Mouse (Mus musculus): ENCODE data around the gene Mall. TPM values are rescaled to one million over a fixed set of nuclear protein-coding genes. Genes with fewer than 3 reads are reported as not detected.

The Mall gene
- polyA plus RNA-seq, 1 experiment from 2014 or later: 7.5 TPM

DNA sequence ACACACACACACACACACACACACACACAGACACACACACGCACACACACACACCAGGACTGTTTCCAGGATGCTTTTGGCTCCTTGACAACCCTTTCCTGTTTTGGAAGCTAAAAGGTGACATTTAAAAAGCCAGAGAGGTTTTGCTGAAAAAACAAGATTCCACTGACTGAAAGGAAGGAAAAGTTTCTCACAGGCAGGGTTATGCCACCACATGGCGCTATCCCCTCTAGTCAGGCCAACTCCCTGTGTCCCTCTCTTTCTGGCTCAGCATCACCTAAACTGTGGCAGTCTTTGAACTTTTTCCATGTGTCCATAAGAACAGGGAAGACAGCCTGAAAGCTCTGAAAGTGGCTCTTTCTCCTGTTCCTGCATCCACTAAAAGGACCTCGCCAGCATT is 8.2 kb upstream of the Mall start:
- Histone ChIP-seq H3K27ac (ENCODE audit: low read depth) (no peak overlapping the region), H3K27me3 (replicated peaks; ENCODE audit: control insufficient read depth, insufficient read depth, low read length) (no peaks in the 10 kb centered on the region), H3K36me3 (ENCODE audit: control insufficient read depth, insufficient read depth, low read length) (0 out of 2 replicates have a peak, but pooled peaks cover 7% of the 10 kb centered on the region), H3K4me2 (ENCODE audit: low read length) (no peak overlapping the region), H3K4me1 (replicated peaks; ENCODE audit: control insufficient read depth, insufficient read depth, low read length) (no peaks in the 10 kb centered on the region), H3K4me3 (ENCODE audit: low read depth, low read length) (no peak overlapping the region), H3K9ac (ENCODE audit: low read length) (no peak overlapping the region), H3K9me3 (ENCODE audit: control insufficient read depth, low read length) (no peaks in the 10 kb centered on the region)
- no peak for ATAC-seq (replicated peaks; ENCODE audit: low FRiP score, low TSS enrichment, low read depth)
- no peak for DNase-seq (ENCODE audit: low spot score)
- 73% methylated on average over 3 of the region's 3 CpGs for WGBS

DNA sequence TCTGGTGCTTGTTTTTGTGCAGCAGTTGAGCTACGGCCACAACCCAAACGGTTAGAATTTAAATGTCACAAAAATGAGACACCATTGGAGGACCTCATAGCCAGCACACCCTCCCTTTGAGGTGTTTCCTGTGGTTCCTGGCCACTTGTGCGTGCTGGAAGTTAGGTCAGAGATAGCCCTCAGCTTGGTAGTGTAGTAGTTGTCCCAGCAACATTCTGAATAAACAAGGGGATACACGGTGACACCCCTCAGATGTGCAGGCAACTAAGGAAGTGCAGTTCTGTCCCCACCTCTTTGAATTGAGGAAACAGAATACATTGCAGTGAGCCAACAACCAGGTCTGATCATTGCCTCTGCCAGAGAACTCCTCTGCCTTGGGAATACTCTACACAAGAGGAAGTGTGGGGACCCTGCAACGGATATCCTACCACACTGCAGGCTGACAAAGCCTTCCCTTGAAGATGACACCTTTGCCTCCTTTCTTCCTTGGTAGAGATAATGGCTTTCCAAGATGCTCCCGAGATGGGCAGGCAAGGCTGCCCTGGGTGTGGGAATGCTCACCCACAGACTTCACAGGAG is 7.0 kb upstream of the Mall start:
- H3K4me1 ChIP-seq (replicated peaks; ENCODE audit: control insufficient read depth, insufficient read depth, low read length): no peaks in the 10 kb centered on the region
- DNase-seq (ENCODE audit: low spot score) (no peak), ATAC-seq (replicated peaks; ENCODE audit: low FRiP score, low TSS enrichment, low read depth) (no peak)
- no peak overlapping the region for H3K9ac ChIP-seq (ENCODE audit: low read length)
- no peak overlapping the region for H3K4me3 ChIP-seq (ENCODE audit: low read depth, low read length)
- no peaks in the 10 kb centered on the region for H3K9me3 ChIP-seq (ENCODE audit: control insufficient read depth, low read length)
- H3K4me2 ChIP-seq (ENCODE audit: low read length): no peak overlapping the region
- WGBS: 84% methylated on average over 6 of the region's 6 CpGs
- no peaks in the 10 kb centered on the region for H3K27me3 ChIP-seq (replicated peaks; ENCODE audit: control insufficient read depth, insufficient read depth, low read length)
- H3K27ac ChIP-seq (ENCODE audit: low read depth): no peak overlapping the region
- H3K36me3 ChIP-seq (ENCODE audit: control insufficient read depth, insufficient read depth, low read length): 0 out of 2 replicates have a peak, but pooled peaks cover 4% of the 10 kb centered on the region

DNA sequence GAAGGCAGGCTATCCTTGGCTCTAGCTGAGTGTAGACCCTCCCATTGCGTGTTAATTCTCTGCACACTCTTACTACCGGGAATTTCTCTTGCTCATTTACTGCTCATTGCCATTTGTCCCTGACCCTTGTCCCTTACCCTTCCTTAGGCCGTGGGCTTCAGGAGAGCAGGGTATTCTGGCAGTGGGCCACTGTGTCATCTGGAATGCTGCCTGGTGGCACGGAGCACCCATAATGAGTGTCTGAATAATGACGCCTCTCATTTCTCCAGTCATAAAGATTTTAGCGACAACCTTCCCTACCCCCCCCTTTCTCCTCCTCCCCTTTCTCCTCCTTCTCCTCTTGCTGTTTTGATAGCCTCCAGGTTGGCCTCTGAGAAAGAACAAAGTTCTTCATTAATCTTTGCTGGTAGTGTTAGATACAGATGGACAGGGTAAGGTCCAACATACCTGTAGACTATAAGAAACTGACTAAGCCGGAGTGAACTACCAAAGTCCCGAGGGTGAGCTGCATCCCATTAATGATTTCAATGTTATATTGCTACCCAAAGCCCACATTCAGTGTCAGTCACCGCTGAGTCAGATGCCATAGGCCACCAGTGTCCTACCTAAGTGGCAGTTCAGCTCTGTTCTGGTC is 5.9 kb upstream of the Mall start:
- Histone ChIP-seq H3K27me3 (replicated peaks; ENCODE audit: control insufficient read depth, insufficient read depth, low read length) (no peaks in the 10 kb centered on the region; the same call in 1 of the 2 replicates), H3K4me3 (ENCODE audit: low read depth, low read length) (no peak overlapping the region), H3K4me2 (ENCODE audit: low read length) (no peak overlapping the region), H3K27ac (ENCODE audit: low read depth) (no peak overlapping the region), H3K9me3 (ENCODE audit: control insufficient read depth, low read length) (no peaks in the 10 kb centered on the region), H3K4me1 (replicated peaks; ENCODE audit: control insufficient read depth, insufficient read depth, low read length) (no peaks in the 10 kb centered on the region), H3K9ac (ENCODE audit: low read length) (no peak overlapping the region), H3K36me3 (ENCODE audit: control insufficient read depth, insufficient read depth, low read length) (no peaks in the 10 kb centered on the region)
- ATAC-seq (replicated peaks; ENCODE audit: low FRiP score, low TSS enrichment, low read depth) (no peak; the same call in 1 of the 2 replicates), DNase-seq (ENCODE audit: low spot score) (no peak)
- WGBS: 76% methylated on average over 9 of the region's 9 CpGs

DNA sequence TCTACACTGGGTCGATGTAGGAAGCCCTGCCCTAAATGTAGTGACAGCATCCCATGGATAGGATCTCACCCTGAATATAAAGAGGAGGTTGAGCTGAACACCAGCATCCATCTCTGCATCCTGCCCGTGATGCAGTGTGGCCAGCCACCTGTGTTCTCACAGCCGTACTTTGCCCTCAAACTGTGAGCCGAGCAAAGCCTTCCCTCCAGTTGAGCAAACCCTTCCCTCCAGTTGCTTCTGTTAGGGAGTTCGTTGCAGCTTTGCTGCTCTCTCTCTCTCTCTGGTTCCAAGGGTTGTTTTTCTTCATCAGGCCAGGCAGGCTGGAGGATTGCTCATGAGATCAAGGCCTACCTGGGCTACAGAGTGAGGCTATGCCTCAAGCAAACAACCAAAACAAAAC is 5.2 kb upstream of the Mall start:
- Histone ChIP-seq H3K4me1 (replicated peaks; ENCODE audit: control insufficient read depth, insufficient read depth, low read length) (no peaks in the 10 kb centered on the region; the same call in 1 of the 2 replicates), H3K27ac (ENCODE audit: low read depth) (no peak overlapping the region), H3K27me3 (replicated peaks; ENCODE audit: control insufficient read depth, insufficient read depth, low read length) (no peaks in the 10 kb centered on the region; the same call in 1 of the 2 replicates), H3K9me3 (ENCODE audit: control insufficient read depth, low read length) (no peaks in the 10 kb centered on the region), H3K36me3 (ENCODE audit: control insufficient read depth, insufficient read depth, low read length) (no peaks in the 10 kb centered on the region), H3K9ac (ENCODE audit: low read length) (no peak overlapping the region), H3K4me2 (ENCODE audit: low read length) (no peak overlapping the region), H3K4me3 (ENCODE audit: low read depth, low read length) (no peak overlapping the region)
- DNase-seq (ENCODE audit: low spot score) (no peak), ATAC-seq (replicated peaks; ENCODE audit: low FRiP score, low TSS enrichment, low read depth) (no peak)
- WGBS: 73% methylated on average over 5 of the region's 5 CpGs

DNA sequence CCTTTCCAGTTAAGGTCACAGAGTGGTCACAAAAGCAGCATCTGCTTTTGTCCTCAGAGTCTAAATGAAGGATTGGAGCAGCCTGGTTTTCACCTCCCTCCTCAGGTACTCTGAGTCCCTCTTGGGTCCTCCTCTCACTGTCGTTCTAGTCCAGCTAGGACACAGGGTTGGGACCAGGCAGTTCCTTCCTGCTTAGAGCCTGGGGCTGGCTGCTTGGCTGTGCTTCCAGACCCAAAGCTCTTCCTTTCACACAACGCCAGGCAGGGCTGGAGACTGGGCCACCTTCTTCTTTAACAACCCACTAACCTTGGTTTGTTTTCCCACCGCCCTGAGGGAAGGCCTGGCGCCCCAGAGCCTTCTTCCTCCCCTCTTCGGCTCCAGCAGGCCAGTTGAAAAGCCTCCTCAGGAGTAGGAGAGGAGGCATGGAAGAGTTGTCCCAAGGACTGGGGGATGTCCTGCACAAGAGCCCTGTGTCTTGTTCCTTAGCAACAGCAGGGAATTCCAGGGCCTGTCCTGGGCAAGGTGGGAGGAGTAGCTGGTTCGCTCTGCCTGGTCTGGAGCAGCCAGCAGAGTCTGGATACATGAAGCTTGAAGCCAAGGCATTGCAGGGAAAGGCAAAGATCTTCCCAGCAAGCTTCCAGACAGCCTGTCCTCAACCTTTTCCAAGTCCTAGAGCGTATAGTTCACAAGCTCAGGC is 717 bp upstream of the Mall start:
- no peak overlapping the region for H3K27ac ChIP-seq (ENCODE audit: low read depth)
- peaks cover 9% of the 10 kb centered on the region for H3K27me3 ChIP-seq (replicated peaks; ENCODE audit: control insufficient read depth, insufficient read depth, low read length)
- H3K9ac ChIP-seq (ENCODE audit: low read length): 0 out of 2 replicates have a peak overlapping the region, but pooled peaks have one; percentile 20
- no peaks in the 10 kb centered on the region for H3K9me3 ChIP-seq (ENCODE audit: control insufficient read depth, low read length)
- no peak for ATAC-seq (replicated peaks; ENCODE audit: low FRiP score, low TSS enrichment, low read depth)
- no peaks in the 10 kb centered on the region for H3K36me3 ChIP-seq (ENCODE audit: control insufficient read depth, insufficient read depth, low read length)
- no peak for DNase-seq (ENCODE audit: low spot score)
- no peaks in the 10 kb centered on the region; the same call in 1 of the 2 replicates for H3K4me1 ChIP-seq (replicated peaks; ENCODE audit: control insufficient read depth, insufficient read depth, low read length)
- H3K4me3 ChIP-seq (ENCODE audit: low read depth, low read length): no peak overlapping the region
- WGBS: 48% methylated on average over 7 of the region's 7 CpGs
- H3K4me2 ChIP-seq (ENCODE audit: low read length): no peak overlapping the region

DNA sequence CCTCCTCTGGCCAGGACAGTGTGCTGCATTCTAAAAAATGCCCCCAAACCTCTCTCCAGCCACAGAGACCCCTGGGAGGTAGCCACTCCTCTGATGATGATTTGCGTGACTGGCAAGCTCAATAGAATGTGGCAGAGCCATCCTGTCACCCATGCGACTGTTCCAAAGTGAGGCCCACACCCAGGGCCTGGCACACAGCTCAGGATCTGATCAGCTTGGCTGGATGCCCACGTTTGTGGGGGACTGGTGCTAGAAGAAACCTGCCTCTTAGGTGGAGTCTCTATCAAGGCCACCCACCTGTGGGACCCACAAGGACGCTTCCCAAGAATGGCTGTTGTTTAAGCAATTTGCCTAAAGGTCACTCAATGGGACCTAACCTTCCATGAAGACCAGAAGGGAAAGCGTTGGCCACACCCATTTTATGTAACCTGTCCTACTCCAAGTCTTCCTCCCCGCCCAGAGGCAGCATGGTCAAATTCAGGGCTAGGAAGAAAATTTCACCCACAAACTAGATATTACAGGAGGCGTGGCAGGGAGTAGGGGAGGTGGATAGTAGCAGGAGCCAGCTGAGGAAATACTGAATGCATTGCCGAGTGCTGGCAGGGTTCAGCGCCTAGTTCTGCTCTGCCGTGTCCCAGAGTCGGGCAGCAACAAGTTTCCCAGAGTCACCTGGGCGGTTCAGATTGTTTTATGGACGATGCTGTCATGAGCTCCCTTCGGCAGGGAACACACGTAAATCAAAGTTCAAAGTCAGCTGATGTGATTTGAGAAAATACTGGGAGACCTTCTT is 876 bp downstream of the Mall start:
- ATAC-seq (replicated peaks; ENCODE audit: low FRiP score, low TSS enrichment, low read depth) (0 out of 2 replicates have a peak, but pooled peaks have one; percentile 23), DNase-seq (ENCODE audit: low spot score) (peak; percentile 58)
- Histone ChIP-seq H3K4me1 (replicated peaks; ENCODE audit: control insufficient read depth, insufficient read depth, low read length) (no peaks in the 10 kb centered on the region; the same call in 1 of the 2 replicates), H3K9ac (ENCODE audit: low read length) (no peak overlapping the region), H3K4me3 (ENCODE audit: low read depth, low read length) (no peak overlapping the region), H3K27ac (ENCODE audit: low read depth) (0 out of 2 replicates have a peak overlapping the region, but pooled peaks have one; percentile 22), H3K4me2 (ENCODE audit: low read length) (peak overlapping the region; percentile 39; the same call in 1 of the 2 replicates), H3K9me3 (ENCODE audit: control insufficient read depth, low read length) (no peaks in the 10 kb centered on the region), H3K27me3 (replicated peaks; ENCODE audit: control insufficient read depth, insufficient read depth, low read length) (peaks cover 9% of the 10 kb centered on the region), H3K36me3 (ENCODE audit: control insufficient read depth, insufficient read depth, low read length) (no peaks in the 10 kb centered on the region)
- WGBS: 34% methylated on average over 15 of the region's 15 CpGs

DNA sequence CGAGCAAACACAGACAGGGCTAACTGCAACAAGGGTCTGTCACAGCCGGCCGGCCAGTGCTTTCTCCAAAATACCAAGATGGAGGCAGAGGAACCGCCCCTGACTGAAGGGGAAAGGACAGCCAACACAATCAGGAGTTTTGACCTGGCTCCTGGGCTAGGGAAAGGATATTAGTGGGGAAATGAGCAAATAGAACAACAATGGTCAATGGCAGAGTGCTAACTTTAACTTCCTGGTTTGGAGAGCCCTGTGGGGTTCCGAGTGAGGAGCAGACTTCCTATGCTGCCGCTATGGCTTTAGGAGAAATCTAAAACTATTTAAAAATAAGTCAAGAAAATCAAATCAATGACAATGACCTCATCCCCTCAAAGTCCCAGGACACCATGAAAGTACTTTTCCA is 1.6 kb downstream of the Mall start:
- Histone ChIP-seq H3K4me2 (ENCODE audit: low read length) (no peak overlapping the region), H3K27ac (ENCODE audit: low read depth) (0 out of 2 replicates have a peak overlapping the region, but pooled peaks have one; percentile 22), H3K4me3 (ENCODE audit: low read depth, low read length) (no peak overlapping the region)

DNA sequence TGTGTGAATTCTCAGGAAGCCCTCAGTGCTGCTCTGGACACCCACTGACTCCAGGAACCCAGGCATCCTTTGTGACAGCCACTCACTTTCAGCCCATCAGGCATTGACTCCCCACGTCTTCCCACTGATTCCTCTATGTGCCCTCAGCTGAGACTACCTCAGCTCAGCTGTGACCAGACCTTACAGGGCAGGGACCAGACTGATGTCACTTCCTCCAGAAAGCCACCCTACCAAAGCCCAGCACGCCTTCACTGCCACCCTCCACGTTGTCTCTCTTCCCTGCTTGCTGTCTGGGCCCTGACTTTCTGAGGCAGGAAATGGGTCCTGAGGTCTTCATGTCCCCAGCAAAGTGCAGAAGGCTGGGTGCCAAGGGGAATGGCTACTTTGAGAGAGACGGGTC is 6.5 kb downstream of the Mall start:
- peak overlapping the region; percentile 54 for H3K27ac ChIP-seq (ENCODE audit: low read depth)
- H3K27me3 ChIP-seq (replicated peaks; ENCODE audit: control insufficient read depth, insufficient read depth, low read length): no peaks in the 10 kb centered on the region
- peaks cover 13% of the 10 kb centered on the region; the same call in 1 of the 2 replicates for H3K4me1 ChIP-seq (replicated peaks; ENCODE audit: control insufficient read depth, insufficient read depth, low read length)
- H3K4me3 ChIP-seq (ENCODE audit: low read depth, low read length): no peak overlapping the region
- 53% methylated on average over 4 of the region's 4 CpGs for WGBS
- no peak for DNase-seq (ENCODE audit: low spot score)
- H3K9ac ChIP-seq (ENCODE audit: low read length): no peak overlapping the region
- H3K9me3 ChIP-seq (ENCODE audit: control insufficient read depth, low read length): no peaks in the 10 kb centered on the region
- H3K4me2 ChIP-seq (ENCODE audit: low read length): no peak overlapping the region
- H3K36me3 ChIP-seq (ENCODE audit: control insufficient read depth, insufficient read depth, low read length): no peaks in the 10 kb centered on the region
- ATAC-seq (replicated peaks; ENCODE audit: low FRiP score, low TSS enrichment, low read depth): no peak

More for the DNA sequence above, 1.6 kb downstream of the Mall start:
- 76% methylated on average over 6 of the region's 6 CpGs for WGBS
- DNase-seq (ENCODE audit: low spot score) (no peak), ATAC-seq (replicated peaks; ENCODE audit: low FRiP score, low TSS enrichment, low read depth) (no peak)
- Histone ChIP-seq H3K9me3 (ENCODE audit: control insufficient read depth, low read length) (no peaks in the 10 kb centered on the region), H3K9ac (ENCODE audit: low read length) (no peak overlapping the region), H3K27me3 (replicated peaks; ENCODE audit: control insufficient read depth, insufficient read depth, low read length) (peaks cover 9% of the 10 kb centered on the region), H3K36me3 (ENCODE audit: control insufficient read depth, insufficient read depth, low read length) (no peaks in the 10 kb centered on the region), H3K4me1 (replicated peaks; ENCODE audit: control insufficient read depth, insufficient read depth, low read length) (no peaks in the 10 kb centered on the region; the same call in 1 of the 2 replicates)
